Mouse (Mus musculus) heart, embryonic 10.5 days (tissue): ENCODE data around the gene Sult1a1. TPM values are rescaled to one million over a fixed set of nuclear protein-coding genes. Genes with fewer than 3 reads are reported as not detected.

Experiments
- DNase-seq: peaks from one replicate; pipeline ENCODE4 v3.0.0-alpha.2; 2017; ENCODE audit warnings: low spot score
- H3K27ac ChIP-seq: fragments of 300-500 bp; sonication (generic); 2 replicates; pipeline ENCODE4 v1.5.1; 2016; ENCODE audit warnings: mild to moderate bottlenecking
- H3K27me3 ChIP-seq: fragments of 300-500 bp; sonication (generic); 2 replicates; pipeline ENCODE4 v1.6.1; 2016; ENCODE audit warnings: mild to moderate bottlenecking; ENCODE audit not compliant: poor library complexity, insufficient read depth, severe bottlenecking
- H3K36me3 ChIP-seq: fragments of 300-500 bp; sonication (generic); 2 replicates; pipeline ENCODE4 v1.6.1; 2016; ENCODE audit warnings: mild to moderate bottlenecking, moderate library complexity
- H3K4me1 ChIP-seq: fragments of 300-500 bp; sonication (generic); 2 replicates; pipeline ENCODE4 v1.6.1; 2016; ENCODE audit warnings: mild to moderate bottlenecking
- H3K4me3 ChIP-seq: fragments of 300-500 bp; sonication (generic); 2 replicates; pipeline ENCODE4 v1.5.1; 2016; ENCODE audit warnings: mild to moderate bottlenecking, moderate library complexity
- H3K9me3 ChIP-seq: fragments of 300-500 bp; sonication (generic); 2 replicates; pipeline ENCODE4 v1.6.1; 2016; ENCODE audit warnings: mild to moderate bottlenecking, moderate library complexity
- WGBS: fragments of 180-500 bp; shearing (Covaris S2); methylation state at CpG from one replicate; pipeline ENCODE4 v1.1.7; 2016; 5-methylcytosine and 5-hydroxymethylcytosine counted together
- polyA plus RNA-seq: library from polyadenylated mRNA; unstranded; fragments of >200 nt; fragmentation: Nextera tagmentation; extraction: Ambion mirVana; gene quantifications from 2 replicates; pipeline ENCODE4 v1.2.1, GENCODE M21; 2016

Sult1a1 gene
- 0.34 and 0.94 TPM in 2 replicates for polyA plus RNA-seq

- DNase-seq = no peak
- Histone ChIP-seq H3K27ac (no peak within 1 kb of the TSS), H3K36me3 (peaks cover 33% of the 10 kb centered on the region), H3K4me1 (peaks cover 3% of the 10 kb centered on the region; the same call in 1 of the 2 replicates), H3K4me3 (no peak within 1 kb of the TSS), H3K27me3 (no peaks in the 10 kb centered on the region), H3K9me3 (no peaks in the 10 kb centered on the region)
- 63% methylated on average over 1 of the region's 1 CpGs for WGBS
These were observed at the start of gene Sult1a1 for GRCm38 (mm10) chr7:126676207-126676606. Gene Sult1a1, minus strand, starts transcription at chr7:126676432.

GRCm38 (mm10) chr7:126725667-126726066 is 49.4 kb upstream of the Sult1a1 start:
- no peak for DNase-seq
- no peak overlapping the region for H3K27ac ChIP-seq
- 79% methylated on average over 5 of the region's 5 CpGs for WGBS
- H3K9me3 ChIP-seq = no peaks in the 10 kb centered on the region
- H3K36me3 ChIP-seq = no peaks in the 10 kb centered on the region
- H3K27me3 ChIP-seq = no peaks in the 10 kb centered on the region
- H3K4me3 ChIP-seq = no peak overlapping the region
- no peaks in the 10 kb centered on the region for H3K4me1 ChIP-seq

- H3K9me3 ChIP-seq = no peaks in the 10 kb centered on the region
- 66% methylated on average over 3 of the region's 3 CpGs for WGBS
- H3K36me3 ChIP-seq = no peaks in the 10 kb centered on the region
- DNase-seq = no peak
- H3K4me1 ChIP-seq = no peaks in the 10 kb centered on the region
- H3K27me3 ChIP-seq = no peaks in the 10 kb centered on the region
- H3K27ac ChIP-seq = no peak overlapping the region
- no peak overlapping the region for H3K4me3 ChIP-seq
These were observed 48.8 kb upstream of the Sult1a1 start for GRCm38 (mm10) chr7:126725077-126725476.

GRCm38 (mm10) chr7:126721635-126722034 is 45.4 kb upstream of the Sult1a1 start:
- no peaks in the 10 kb centered on the region for H3K4me1 ChIP-seq
- DNase-seq = no peak
- no peaks in the 10 kb centered on the region for H3K27me3 ChIP-seq
- no peak overlapping the region for H3K4me3 ChIP-seq
- WGBS = 89% methylated on average over 13 of the region's 13 CpGs
- H3K9me3 ChIP-seq = no peaks in the 10 kb centered on the region
- no peaks in the 10 kb centered on the region for H3K36me3 ChIP-seq
- no peak overlapping the region for H3K27ac ChIP-seq

GRCm38 (mm10) chr7:126718787-126719337 is 42.6 kb upstream of the Sult1a1 start:
- Histone ChIP-seq H3K4me3 (no peak overlapping the region), H3K27ac (no peak overlapping the region), H3K27me3 (no peaks in the 10 kb centered on the region), H3K9me3 (no peaks in the 10 kb centered on the region), H3K4me1 (no peaks in the 10 kb centered on the region), H3K36me3 (no peaks in the 10 kb centered on the region)
- WGBS = 90% methylated on average over 5 of the region's 5 CpGs
- DNase-seq = no peak

- WGBS = 85% methylated on average over 3 of the region's 3 CpGs
- no peak for DNase-seq
These were observed 41.3 kb upstream of the Sult1a1 start for GRCm38 (mm10) chr7:126717566-126717965.

GRCm38 (mm10) chr7:126715679-126716078 is 39.4 kb upstream of the Sult1a1 start:
- Histone ChIP-seq H3K9me3 (no peaks in the 10 kb centered on the region), H3K27me3 (no peaks in the 10 kb centered on the region), H3K4me1 (no peaks in the 10 kb centered on the region), H3K27ac (no peak overlapping the region), H3K36me3 (no peaks in the 10 kb centered on the region), H3K4me3 (no peak overlapping the region)
- WGBS = 75% methylated on average over 4 of the region's 4 CpGs
- DNase-seq = no peak

More at GRCm38 (mm10) chr7:126717566-126717965, 41.3 kb upstream of the Sult1a1 start:
- Histone ChIP-seq H3K9me3 (no peaks in the 10 kb centered on the region), H3K36me3 (no peaks in the 10 kb centered on the region), H3K27ac (no peak overlapping the region), H3K27me3 (no peaks in the 10 kb centered on the region), H3K4me1 (no peaks in the 10 kb centered on the region), H3K4me3 (no peak overlapping the region)

GRCm38 (mm10) chr7:126711910-126712309 is 35.7 kb upstream of the Sult1a1 start:
- 71% methylated on average over 3 of the region's 3 CpGs for WGBS
- Histone ChIP-seq H3K9me3 (peaks cover 7% of the 10 kb centered on the region; the same call in 1 of the 2 replicates), H3K27ac (no peak overlapping the region), H3K4me1 (no peaks in the 10 kb centered on the region), H3K27me3 (peaks cover 4% of the 10 kb centered on the region), H3K36me3 (no peaks in the 10 kb centered on the region), H3K4me3 (no peak overlapping the region)
- DNase-seq = no peak

GRCm38 (mm10) chr7:126710266-126710665 is 34.0 kb upstream of the Sult1a1 start:
- H3K27me3 ChIP-seq = peaks cover 17% of the 10 kb centered on the region
- no peaks in the 10 kb centered on the region for H3K36me3 ChIP-seq
- peaks cover 7% of the 10 kb centered on the region; the same call in 1 of the 2 replicates for H3K9me3 ChIP-seq
- H3K27ac ChIP-seq = no peak overlapping the region
- H3K4me3 ChIP-seq = no peak overlapping the region
- H3K4me1 ChIP-seq = no peaks in the 10 kb centered on the region
- DNase-seq = no peak
- WGBS = 76% methylated on average over 4 of the region's 4 CpGs

- peaks cover 17% of the 10 kb centered on the region for H3K4me1 ChIP-seq
- H3K4me3 ChIP-seq = no peak overlapping the region
- H3K27me3 ChIP-seq = peaks cover 35% of the 10 kb centered on the region
- no peaks in the 10 kb centered on the region for H3K36me3 ChIP-seq
- H3K27ac ChIP-seq = no peak overlapping the region
- DNase-seq = no peak
- H3K9me3 ChIP-seq = peaks cover 7% of the 10 kb centered on the region; the same call in 1 of the 2 replicates
- 80% methylated on average over 10 of the region's 10 CpGs for WGBS
These were observed 32.1 kb upstream of the Sult1a1 start for GRCm38 (mm10) chr7:126708175-126708952.

GRCm38 (mm10) chr7:126707442-126708174 is 31.4 kb upstream of the Sult1a1 start, which contains the start of gene Coro1a:
Gene Coro1a, minus strand, starts transcription at chr7:126707787.
- peaks cover 43% of the 10 kb centered on the region for H3K27me3 ChIP-seq
- no peaks in the 10 kb centered on the region for H3K36me3 ChIP-seq
- peaks cover 17% of the 10 kb centered on the region for H3K4me1 ChIP-seq
- 84% methylated on average over 19 of the region's 19 CpGs for WGBS
- H3K27ac ChIP-seq = no peak within 1 kb of the TSS
- H3K4me3 ChIP-seq = no peak within 1 kb of the TSS
- H3K9me3 ChIP-seq = peaks cover 7% of the 10 kb centered on the region; the same call in 1 of the 2 replicates
- no peak for DNase-seq

GRCm38 (mm10) chr7:126704121-126704980 is 28.1 kb upstream of the Sult1a1 start:
- H3K9me3 ChIP-seq = peaks cover 6% of the 10 kb centered on the region; the same call in 1 of the 2 replicates
- H3K4me1 ChIP-seq = peaks cover 35% of the 10 kb centered on the region
- 3% methylated on average over 39 of the region's 39 CpGs for WGBS
- peak overlapping the region; percentile 62 for H3K4me3 ChIP-seq
- H3K27ac ChIP-seq = 0 out of 2 replicates have a peak overlapping the region, but pooled peaks have one; percentile 43
- H3K27me3 ChIP-seq = peaks cover 54% of the 10 kb centered on the region
- DNase-seq = peak; percentile 82
- 0 out of 2 replicates have a peak, but pooled peaks cover 3% of the 10 kb centered on the region for H3K36me3 ChIP-seq
